Mouse (Mus musculus): ENCODE data around the gene Prss50. TPM values are rescaled to one million over a fixed set of nuclear protein-coding genes. Genes with fewer than 3 reads are reported as not detected.

The Prss50 gene
- polyA plus RNA-seq, 1 experiment from 2014 or later: not detected

GRCm38 (mm10) chr9:110895507-110895906 is 37.7 kb downstream of the Prss50 start:
- Histone ChIP-seq H3K4me1 (peaks cover 13% of the 10 kb centered on the region; the same call in 1 of the 2 replicates), H3K36me3 (no peaks in the 10 kb centered on the region), H3K9ac (no peak overlapping the region), H3K9me3 (replicated peaks) (no peaks in the 10 kb centered on the region), H3K27me3 (peaks cover 24% of the 10 kb centered on the region), H3K27ac (no peak overlapping the region), H3K4me2 (replicated peaks) (no peak overlapping the region), H3K4me3 (no peak overlapping the region)
- 56% methylated on average over 5 of the region's 5 CpGs for WGBS
- ATAC-seq (ENCODE audit: low FRiP score): no peak

- Histone ChIP-seq H3K4me2 (replicated peaks) (peak overlapping the region; percentile 23), H3K4me3 (no peak overlapping the region), H3K9ac (no peak overlapping the region), H3K36me3 (no peaks in the 10 kb centered on the region), H3K9me3 (replicated peaks) (no peaks in the 10 kb centered on the region), H3K27ac (no peak overlapping the region), H3K27me3 (peaks cover 19% of the 10 kb centered on the region), H3K4me1 (peaks cover 13% of the 10 kb centered on the region; the same call in 1 of the 2 replicates)
- ATAC-seq (ENCODE audit: low FRiP score): no peak
- 14% methylated on average over 7 of the region's 7 CpGs for WGBS
Observed at GRCm38 (mm10) chr9:110895994-110896393, 38.2 kb downstream of the Prss50 start.

GRCm38 (mm10) chr9:110896595-110896994 is 38.8 kb downstream of the Prss50 start:
- peaks cover 13% of the 10 kb centered on the region; the same call in 1 of the 2 replicates for H3K4me1 ChIP-seq
- no peaks in the 10 kb centered on the region for H3K36me3 ChIP-seq
- peak overlapping the region; percentile 23 for H3K4me2 ChIP-seq (replicated peaks)
- no peak for ATAC-seq (ENCODE audit: low FRiP score)
- H3K27me3 ChIP-seq: peaks cover 19% of the 10 kb centered on the region
- H3K9ac ChIP-seq: no peak overlapping the region
- WGBS: 14% methylated on average over 6 of the region's 6 CpGs
- no peak overlapping the region for H3K27ac ChIP-seq
- no peaks in the 10 kb centered on the region for H3K9me3 ChIP-seq (replicated peaks)
- no peak overlapping the region for H3K4me3 ChIP-seq

- ATAC-seq (ENCODE audit: low FRiP score): no peak
- H3K4me2 ChIP-seq (replicated peaks): no peak overlapping the region
- H3K9me3 ChIP-seq (replicated peaks): no peaks in the 10 kb centered on the region
- no peak overlapping the region for H3K27ac ChIP-seq
- H3K4me1 ChIP-seq: peaks cover 13% of the 10 kb centered on the region; the same call in 1 of the 2 replicates
- 59% methylated on average over 10 of the region's 10 CpGs for WGBS
- H3K9ac ChIP-seq: no peak overlapping the region
- H3K27me3 ChIP-seq: peaks cover 10% of the 10 kb centered on the region
- no peaks in the 10 kb centered on the region for H3K36me3 ChIP-seq
- no peak overlapping the region for H3K4me3 ChIP-seq
Observed at GRCm38 (mm10) chr9:110899451-110900008, 41.8 kb downstream of the Prss50 start.

GRCm38 (mm10) chr9:110901204-110901603 is 43.4 kb downstream of the Prss50 start:
- no peaks in the 10 kb centered on the region for H3K36me3 ChIP-seq
- no peak for ATAC-seq (ENCODE audit: low FRiP score)
- H3K27me3 ChIP-seq: peaks cover 7% of the 10 kb centered on the region; the same call in 1 of the 2 replicates
- H3K9ac ChIP-seq: no peak overlapping the region
- H3K4me3 ChIP-seq: no peak overlapping the region
- H3K27ac ChIP-seq: no peak overlapping the region
- H3K4me2 ChIP-seq (replicated peaks): no peak overlapping the region
- H3K4me1 ChIP-seq: peaks cover 5% of the 10 kb centered on the region; the same call in 1 of the 2 replicates
- H3K9me3 ChIP-seq (replicated peaks): no peaks in the 10 kb centered on the region
- 87% methylated on average over 6 of the region's 6 CpGs for WGBS

- 0 out of 2 replicates have a peak, but pooled peaks cover 2% of the 10 kb centered on the region for H3K9me3 ChIP-seq (replicated peaks)
- H3K27ac ChIP-seq: no peak overlapping the region
- H3K4me1 ChIP-seq: no peaks in the 10 kb centered on the region
- no peaks in the 10 kb centered on the region for H3K36me3 ChIP-seq
- 87% methylated on average over 4 of the region's 4 CpGs for WGBS
- no peak for ATAC-seq (ENCODE audit: low FRiP score)
- H3K27me3 ChIP-seq: peaks cover 6% of the 10 kb centered on the region; the same call in 1 of the 2 replicates
- no peak overlapping the region for H3K4me3 ChIP-seq
- H3K4me2 ChIP-seq (replicated peaks): no peak overlapping the region
- no peak overlapping the region for H3K9ac ChIP-seq
Observed at GRCm38 (mm10) chr9:110902271-110902670, 44.5 kb downstream of the Prss50 start.

GRCm38 (mm10) chr9:110907201-110907837 is 49.6 kb downstream of the Prss50 start:
- Histone ChIP-seq H3K27me3 (no peaks in the 10 kb centered on the region), H3K9ac (no peak overlapping the region), H3K36me3 (no peaks in the 10 kb centered on the region), H3K4me1 (no peaks in the 10 kb centered on the region), H3K9me3 (replicated peaks) (0 out of 2 replicates have a peak, but pooled peaks cover 6% of the 10 kb centered on the region), H3K4me2 (replicated peaks) (no peak overlapping the region), H3K4me3 (no peak overlapping the region), H3K27ac (no peak overlapping the region)
- no peak for ATAC-seq (ENCODE audit: low FRiP score)
- 92% methylated on average over 11 of the region's 11 CpGs for WGBS

GRCm38 (mm10) chr9:110907838-110908630 is 50.3 kb downstream of the Prss50 start:
- Histone ChIP-seq H3K27ac (no peak overlapping the region), H3K4me1 (no peaks in the 10 kb centered on the region), H3K4me2 (replicated peaks) (no peak overlapping the region), H3K9ac (no peak overlapping the region), H3K27me3 (no peaks in the 10 kb centered on the region), H3K36me3 (no peaks in the 10 kb centered on the region), H3K9me3 (replicated peaks) (0 out of 2 replicates have a peak, but pooled peaks cover 6% of the 10 kb centered on the region), H3K4me3 (no peak overlapping the region)
- no peak for ATAC-seq (ENCODE audit: low FRiP score)
- 83% methylated on average over 4 of the region's 4 CpGs for WGBS

- H3K9me3 ChIP-seq (replicated peaks): 0 out of 2 replicates have a peak, but pooled peaks cover 6% of the 10 kb centered on the region
- no peak for ATAC-seq (ENCODE audit: low FRiP score)
- WGBS: 98% methylated on average over 3 of the region's 3 CpGs
- H3K4me2 ChIP-seq (replicated peaks): no peak overlapping the region
- no peaks in the 10 kb centered on the region for H3K36me3 ChIP-seq
- no peak overlapping the region for H3K27ac ChIP-seq
- no peak overlapping the region for H3K9ac ChIP-seq
- peaks cover 4% of the 10 kb centered on the region; the same call in 1 of the 2 replicates for H3K27me3 ChIP-seq
- no peak overlapping the region for H3K4me3 ChIP-seq
- no peaks in the 10 kb centered on the region for H3K4me1 ChIP-seq
Observed at GRCm38 (mm10) chr9:110908631-110909016, 50.9 kb downstream of the Prss50 start.

GRCm38 (mm10) chr9:110909371-110909967 is 51.7 kb downstream of the Prss50 start:
- WGBS: 85% methylated on average over 6 of the region's 6 CpGs
- H3K27me3 ChIP-seq: peaks cover 4% of the 10 kb centered on the region; the same call in 1 of the 2 replicates
- no peak overlapping the region for H3K4me3 ChIP-seq
- H3K9me3 ChIP-seq (replicated peaks): 0 out of 2 replicates have a peak, but pooled peaks cover 6% of the 10 kb centered on the region
- no peak for ATAC-seq (ENCODE audit: low FRiP score)
- no peak overlapping the region for H3K9ac ChIP-seq
- H3K36me3 ChIP-seq: no peaks in the 10 kb centered on the region
- no peak overlapping the region for H3K4me2 ChIP-seq (replicated peaks)
- no peak overlapping the region for H3K27ac ChIP-seq
- no peaks in the 10 kb centered on the region for H3K4me1 ChIP-seq
